Mouse (Mus musculus): ENCODE measurements around the gene Olig1.

Olig1 gene

GRCm38 (mm10) chr16:91269468-91270211 lies at the start of gene Olig1:
TSS of gene Olig1 (plus strand) at chr16:91269772.
- peak; percentile 14 to 23 for DNase-seq

- DNase-seq = no peak
Measured at GRCm38 (mm10) chr16:91222171-91222642, 47.4 kb upstream of the Olig1 start.

GRCm38 (mm10) chr16:91222643-91223271 lies 46.8 kb upstream of the Olig1 start:
- no peak for DNase-seq

- no peak for DNase-seq
Measured at GRCm38 (mm10) chr16:91223327-91224067, 46.1 kb upstream of the Olig1 start.

- DNase-seq = no peak
Measured at GRCm38 (mm10) chr16:91224068-91224402, 45.5 kb upstream of the Olig1 start.

- peak in 1 of 2 experiments; percentile 31 for DNase-seq
Measured at GRCm38 (mm10) chr16:91224481-91225232, 44.9 kb upstream of the Olig1 start.

GRCm38 (mm10) chr16:91225233-91226037 lies 44.1 kb upstream of the Olig1 start, which contains the start of gene Olig2:
TSS of gene Olig2 (plus strand) at chr16:91225457.
- no peak for DNase-seq

GRCm38 (mm10) chr16:91226038-91226882 lies 43.3 kb upstream of the Olig1 start:
- DNase-seq = no peak

GRCm38 (mm10) chr16:91226883-91227759 lies 42.5 kb upstream of the Olig1 start:
- no peak for DNase-seq

- no peak for DNase-seq
Measured at GRCm38 (mm10) chr16:91227760-91228043, 41.9 kb upstream of the Olig1 start.

- DNase-seq = no peak
Measured at GRCm38 (mm10) chr16:91228238-91229071, 41.1 kb upstream of the Olig1 start.

- DNase-seq = no peak
Measured at GRCm38 (mm10) chr16:91229072-91229348, 40.6 kb upstream of the Olig1 start.

- no peak for DNase-seq
Measured at GRCm38 (mm10) chr16:91229643-91230042, 39.9 kb upstream of the Olig1 start.

- DNase-seq = no peak
Measured at GRCm38 (mm10) chr16:91231781-91232469, 37.6 kb upstream of the Olig1 start.

GRCm38 (mm10) chr16:91232470-91233240 lies 36.9 kb upstream of the Olig1 start:
- no peak for DNase-seq

GRCm38 (mm10) chr16:91233241-91233944 lies 36.2 kb upstream of the Olig1 start:
- DNase-seq = no peak

GRCm38 (mm10) chr16:91239024-91239423 lies 30.5 kb upstream of the Olig1 start:
- peak in 1 of 2 experiments; percentile 5 for DNase-seq
